8 mouse cellular contexts compared by ENCODE assay signal in genomic region chr17:17004632-17005265, GRCm38 (mm10). TPM values are rescaled to one million over a fixed set of nuclear protein-coding genes. Genes with fewer than 3 reads are reported as not detected.
DNase-seq lines count a peak whose midpoint lies in the region; ATAC-seq and TF ChIP-seq lines count a peak whose summit lies in the region.
"Not testable (repeated sequence)": the region's sequence is repeated elsewhere in the genome, so short reads cannot be mapped to it uniquely, and the experiment has no call there.

No protein-coding gene starts in this region.

- H3ac ChIP-seq in C2C12 (ENCODE audit: control insufficient read depth, insufficient read length, low read depth) = peak overlapping the region; percentile 24
- H3ac ChIP-seq in myocyte (ENCODE audit: control insufficient read depth, insufficient read length) = not testable (repeated sequence)

- 0 out of 2 replicates have a peak, but pooled peaks have one; percentile 7 for TF ChIP-seq POLR2A in brain, embryonic 14.5 days (IDR thresholded peaks at IDR 0.05; ENCODE audit: borderline replicate concordance, extremely low read depth, insufficient read depth, insufficient read length, poor library complexity, severe bottlenecking)
- TF ChIP-seq POLR2A in liver, adult 2 months (IDR thresholded peaks at IDR 0.05; ENCODE audit: extremely low read depth, insufficient read depth, low read length); myocyte (IDR thresholded peaks at IDR 0.05; ENCODE audit: insufficient read length, low read depth): not testable (repeated sequence)

- not testable (repeated sequence) for H3K9me3 ChIP-seq in erythroblast, embryonic 14.5 days (ENCODE audit: control insufficient read depth, low read length); heart, embryonic 11.5 days (replicated peaks; ENCODE audit: control insufficient read depth, low read length); kidney, embryonic 16.5 days (ENCODE audit: low read length)

- not testable (repeated sequence) for TF ChIP-seq CTCF in C2C12 (IDR thresholded peaks at IDR 0.05; ENCODE audit: control insufficient read depth, insufficient read depth, insufficient read length); brain, embryonic 14.5 days (IDR thresholded peaks at IDR 0.05; ENCODE audit: borderline replicate concordance, extremely low read depth, insufficient read depth, insufficient read length); liver, adult 2 months (IDR thresholded peaks at IDR 0.05; ENCODE audit: low read depth, low read length)

- H3K79me2 ChIP-seq in C2C12 (ENCODE audit: control insufficient read depth, insufficient read depth); liver, adult 2 months (ENCODE audit: control insufficient read depth, insufficient read depth, low read length); myocyte (ENCODE audit: control insufficient read depth, insufficient read depth): not testable (repeated sequence)

- not testable (repeated sequence) for H3K4me1 ChIP-seq in erythroblast, embryonic 14.5 days (ENCODE audit: control insufficient read depth); heart, embryonic 11.5 days (ENCODE audit: control insufficient read depth, insufficient read depth, low read length); kidney, embryonic 16.5 days (ENCODE audit: insufficient read depth, low read length); liver, adult 2 months (ENCODE audit: control insufficient read depth, insufficient read depth, low read length)

- not testable (repeated sequence) for H3K79me3 ChIP-seq in C2C12 (ENCODE audit: low read depth)

- H3K27ac ChIP-seq in heart, embryonic 11.5 days (ENCODE audit: low read depth, low read length) = 0 out of 2 replicates have a peak overlapping the region, but pooled peaks have one; percentile 29
- peak overlapping the region; percentile 31; the same call in 1 of the 2 replicates for H3K27ac ChIP-seq in kidney, embryonic 16.5 days (ENCODE audit: low read length)
- H3K27ac ChIP-seq in liver, adult 2 months (replicated peaks; ENCODE audit: insufficient read depth, low read depth, low read length) = peak overlapping the region; percentile 57

- H3K4me3 ChIP-seq in C2C12 (ENCODE audit: insufficient read depth, poor library complexity, severe bottlenecking) (peak overlapping the region; percentile 43), myocyte (peak overlapping the region; percentile 47)
- peak overlapping the region; percentile 62 for H3K4me3 ChIP-seq in erythroblast, embryonic 14.5 days (replicated peaks)
- H3K4me3 ChIP-seq in heart, embryonic 11.5 days (ENCODE audit: low read depth, low read length) = peak overlapping the region; percentile 58
- H3K4me3 ChIP-seq in kidney, embryonic 16.5 days (ENCODE audit: low read length) = peak overlapping the region; percentile 58
- H3K4me3 ChIP-seq in liver, adult 2 months (ENCODE audit: insufficient read depth, low read depth, low read length) = peak overlapping the region; percentile 58

- DNase-seq in brain, embryonic 14.5 days (ENCODE audit: low read depth) = peak; percentile 98
- peak; percentile 95 for DNase-seq in liver, adult 2 months (ENCODE audit: extremely low read depth, low read depth, low spot score)
- peak; percentile 88 for DNase-seq in splenic B cell, adult 2 months (ENCODE audit: low read depth, low spot score)

- 3% methylated on average over 16 of the region's 16 CpGs for WGBS in heart, embryonic 11.5 days (ENCODE audit: insufficient replicate concordance)
- 1% methylated on average over 16 of the region's 16 CpGs for WGBS in kidney, embryonic 16.5 days
- WGBS in liver, adult 2 months = 1% methylated on average over 16 of the region's 16 CpGs

- peak overlapping the region; percentile 62; the same call in 1 of the 2 replicates for H3K4me2 ChIP-seq in heart, embryonic 11.5 days
- H3K4me2 ChIP-seq in kidney, embryonic 16.5 days (replicated peaks; ENCODE audit: low read depth, low read length) = peak overlapping the region; percentile 63
- peak overlapping the region; percentile 84 for H3K4me2 ChIP-seq in myocyte (ENCODE audit: low read depth)

- not testable (repeated sequence) for H3K27me3 ChIP-seq in C2C12 (ENCODE audit: control insufficient read depth, insufficient read depth, insufficient read length); erythroblast, embryonic 14.5 days (ENCODE audit: control insufficient read depth); heart, embryonic 11.5 days (ENCODE audit: control insufficient read depth, insufficient read depth, low read length); kidney, embryonic 16.5 days (ENCODE audit: insufficient read depth, low read length); liver, adult 2 months (ENCODE audit: control insufficient read depth, insufficient read depth, low read length); myocyte (ENCODE audit: control insufficient read depth, insufficient read depth, insufficient read length); splenic B cell, adult 2 months (ENCODE audit: control insufficient read depth, insufficient read depth, low read length, poor library complexity, severe bottlenecking)

- peak overlapping the region; percentile 69 for H3K9ac ChIP-seq in heart, embryonic 11.5 days (ENCODE audit: low read depth, low read length)
- H3K9ac ChIP-seq in kidney, embryonic 16.5 days (replicated peaks; ENCODE audit: low read length) = peak overlapping the region; percentile 59
- peak overlapping the region; percentile 74 for H3K9ac ChIP-seq in liver, adult 2 months (ENCODE audit: low read depth, low read length)

- not testable (repeated sequence) for H3K36me3 ChIP-seq in C2C12 (ENCODE audit: control insufficient read depth, insufficient read depth); erythroblast, embryonic 14.5 days (ENCODE audit: control insufficient read depth); heart, embryonic 11.5 days (ENCODE audit: control insufficient read depth, insufficient read depth, low read length); kidney, embryonic 16.5 days (ENCODE audit: insufficient read depth, low read length); liver, adult 2 months (ENCODE audit: control insufficient read depth, insufficient read depth, low read length); myocyte (ENCODE audit: control insufficient read depth, insufficient read depth); splenic B cell, adult 2 months (ENCODE audit: control insufficient read depth, insufficient read depth, low read length, poor library complexity, severe bottlenecking)

- ATAC-seq in heart, embryonic 11.5 days (replicated peaks; ENCODE audit: insufficient number of reproducible peaks, low FRiP score, low TSS enrichment) = peak; percentile 100
- peak; percentile 100 for ATAC-seq in kidney, embryonic 16.5 days (ENCODE audit: low FRiP score, low TSS enrichment)

RNA-seq across cellular contexts. Expression of gene Zfp960, which starts 59.2 kb away (rescaled TPM):
- polyA plus RNA-seq in C2C12 (2012; fragmentation: generic; extraction: Trizol) = 1.6 TPM
- polyA plus RNA-seq in brain, embryonic 14.5 days (2012; rRNA removed) = 1.5 and 1.8 TPM in 2 replicates
- 0.03 TPM in 1 of 2 replicates, not detected in the other for polyA plus RNA-seq in erythroblast, embryonic 14.5 days (2012)
- 3.8 and 4.3 TPM in 2 replicates for polyA plus RNA-seq in heart, embryonic 11.5 days (2014; fragmentation: Nextera tagmentation; extraction: Ambion mirVana)
- polyA plus RNA-seq in kidney, embryonic 16.5 days (2015; fragmentation: Nextera tagmentation; extraction: Ambion mirVana) = 7.1 and 7.2 TPM in 2 replicates
- total RNA-seq in liver, adult 2 months (2014; rRNA removed) = 5.1 and 7.9 TPM in 2 replicates
- 0.25 and 0.37 TPM in 2 replicates for polyA plus RNA-seq in liver, adult 2 months (2012; rRNA removed)
- 2.3 TPM for polyA plus RNA-seq in myocyte (2012; fragmentation: generic; extraction: Trizol)

Comparison
In these comparisons a context has a peak if more than half of its experiments do, and no peak if none do; other contexts are left out.
1. Peak in every context shown above with its lines: DNase-seq, ATAC-seq, H3K4me3 ChIP-seq and H3K27ac ChIP-seq.